Mouse (Mus musculus): ENCODE results near the gene She. TPM values are rescaled to one million over a fixed set of nuclear protein-coding genes. Genes with fewer than 3 reads are reported as not detected.

The She gene
- total RNA-seq, 4 experiments from 2014 or later = 2.9 to 5.3 (median 3.6) TPM

GRCm38 (mm10) chr3:89882556-89883181 lies 51.5 kb downstream of the She start:
- no peak for DNase-seq (ENCODE audit: low spot score in 2 of 2)

- DNase-seq (ENCODE audit: low spot score in 2 of 2) = no peak
These were observed 52.4 kb downstream of the She start for GRCm38 (mm10) chr3:89883582-89884041.

GRCm38 (mm10) chr3:89885766-89886165 lies 54.6 kb downstream of the She start:
- no peak for DNase-seq (ENCODE audit: low spot score in 2 of 2)

GRCm38 (mm10) chr3:89887582-89888230 lies 56.5 kb downstream of the She start:
- no peak for DNase-seq (ENCODE audit: low spot score in 2 of 2)

DNA sequence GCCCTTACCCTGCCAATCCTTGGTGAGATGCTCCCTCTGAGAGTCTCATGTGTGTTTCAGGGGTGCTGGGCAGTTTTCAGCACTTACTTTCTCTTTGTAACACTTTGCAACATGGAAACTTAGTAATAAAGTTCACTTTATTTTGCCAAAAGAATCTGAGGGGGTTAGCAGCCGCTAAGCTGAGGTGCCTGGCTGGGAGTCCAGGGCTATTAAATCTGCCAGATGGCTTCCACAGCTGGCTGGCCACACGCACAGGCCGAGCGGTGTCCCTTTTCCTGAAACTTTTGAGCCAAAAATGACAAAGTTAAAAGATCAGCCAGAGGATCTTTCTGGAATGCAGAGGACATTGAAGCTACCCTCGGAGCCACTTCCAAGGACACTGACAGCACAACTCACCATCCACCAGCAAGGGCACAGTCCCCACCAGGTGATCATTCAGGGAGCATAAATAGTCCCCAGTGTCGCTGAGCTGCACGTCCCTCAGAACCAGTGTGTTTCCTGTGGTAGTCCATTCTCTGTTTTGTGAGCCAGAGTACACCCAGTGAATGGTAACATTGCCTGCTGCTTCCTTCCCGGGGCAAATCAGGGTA lies 58.8 kb downstream of the She start:
- no peak for DNase-seq (ENCODE audit: low spot score in 2 of 2)

- DNase-seq (ENCODE audit: low spot score in 2 of 2) = no peak
These were observed 60.5 kb downstream of the She start for GRCm38 (mm10) chr3:89891696-89892095.

DNA sequence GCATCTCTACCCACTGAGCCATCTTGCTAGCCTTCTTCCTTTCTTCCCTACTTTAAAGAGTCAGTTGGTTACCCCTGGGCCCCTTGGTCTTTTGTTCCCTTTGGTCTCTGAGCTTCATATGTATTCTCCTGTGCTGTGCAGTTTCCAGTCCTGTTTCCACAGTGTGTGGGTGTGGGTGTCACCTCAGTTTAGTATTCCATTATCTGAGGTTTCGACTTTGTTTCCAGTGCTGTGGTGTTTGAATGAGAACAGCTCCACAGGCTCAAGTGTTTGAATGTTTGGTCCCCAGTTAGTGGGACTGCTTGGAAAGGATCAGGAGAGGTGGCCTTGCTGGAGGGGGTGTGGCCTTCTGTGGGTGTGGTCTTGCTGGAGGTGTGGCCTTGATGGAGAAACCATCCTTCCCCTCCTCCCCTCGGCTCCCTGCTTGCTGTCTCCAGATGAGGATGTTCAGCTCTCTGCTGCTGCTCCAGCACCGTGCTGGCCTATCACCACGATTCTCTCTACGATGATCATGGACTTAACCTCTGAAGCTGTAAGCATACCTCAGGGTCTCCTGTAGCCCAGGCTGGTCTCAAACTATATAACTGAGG lies 61.4 kb downstream of the She start:
- no peak for DNase-seq (ENCODE audit: low spot score in 2 of 2)

- DNase-seq (ENCODE audit: low spot score in 2 of 2) = no peak
These were observed 65.4 kb downstream of the She start for GRCm38 (mm10) chr3:89896571-89896970.

DNA sequence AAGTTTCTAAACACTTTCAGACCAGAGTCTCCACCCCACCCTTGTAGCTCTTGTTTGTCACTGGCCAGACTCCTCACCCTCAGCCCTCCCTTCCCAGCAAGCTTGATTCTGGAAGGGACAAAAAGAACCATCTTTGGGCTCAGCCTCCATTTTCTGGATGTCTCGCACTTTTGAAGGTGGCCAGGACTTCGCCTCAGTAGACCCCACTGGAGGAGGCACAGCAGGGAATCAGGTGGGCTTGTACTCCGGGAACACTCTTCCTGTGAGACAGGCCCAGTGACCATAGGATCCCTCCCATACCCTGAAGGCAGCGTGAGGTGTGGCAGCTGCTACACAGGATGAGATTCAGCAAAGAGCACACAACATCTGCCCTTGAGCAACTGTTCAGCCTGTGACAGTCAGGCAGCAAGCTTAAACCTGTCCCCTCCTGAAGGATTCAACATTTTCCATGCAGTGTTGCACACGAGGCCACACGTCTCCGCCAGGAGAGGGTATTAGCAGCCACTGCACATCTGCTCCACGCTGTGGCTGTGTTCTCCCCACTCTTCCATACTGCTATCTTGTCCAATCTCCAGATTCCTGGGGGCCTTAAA lies 66.1 kb downstream of the She start:
- no peak for DNase-seq (ENCODE audit: low spot score in 2 of 2)

DNA sequence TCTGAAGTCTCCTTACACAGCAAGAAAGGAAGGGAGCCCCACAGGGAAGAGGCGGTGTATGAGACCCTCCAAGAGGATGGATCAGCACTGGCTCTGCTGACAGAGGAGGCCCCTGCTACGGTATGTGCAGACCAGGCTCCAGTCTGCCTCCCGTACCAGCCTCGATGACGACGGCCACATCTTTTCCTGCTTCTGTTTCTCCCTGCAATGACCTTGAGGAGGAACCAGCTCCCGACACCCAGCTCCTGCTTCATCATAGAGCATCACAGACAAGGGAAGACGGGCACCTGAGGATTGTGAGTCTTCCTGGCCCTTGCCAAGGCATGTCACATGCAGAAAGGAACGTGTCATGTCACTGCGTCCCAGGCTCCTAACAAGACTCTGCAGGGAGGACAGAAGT lies 66.8 kb downstream of the She start:
- DNase-seq (ENCODE audit: low spot score in 2 of 2) = no peak

GRCm38 (mm10) chr3:89898870-89899510 lies 67.8 kb downstream of the She start:
- no peak for DNase-seq (ENCODE audit: low spot score in 2 of 2)

DNA sequence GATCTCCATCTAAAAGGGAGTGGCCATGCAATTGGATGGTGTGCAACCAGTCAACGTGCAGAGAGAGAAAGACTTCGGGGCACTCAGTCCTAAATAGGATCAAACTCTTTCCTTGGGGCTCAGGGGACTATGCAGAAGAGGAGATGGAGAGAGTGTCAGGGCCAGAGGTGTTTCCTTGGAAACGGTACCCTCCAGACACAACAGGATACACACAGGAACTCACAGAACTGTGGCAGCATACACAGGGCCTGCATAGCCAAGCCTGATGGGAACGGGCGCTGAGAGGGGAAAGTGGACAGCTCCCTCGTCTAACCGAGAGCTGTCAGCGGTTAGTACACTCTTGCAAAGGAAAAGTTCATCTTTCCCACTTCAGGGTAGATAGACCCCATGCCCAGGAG lies 68.3 kb downstream of the She start:
- DNase-seq (ENCODE audit: low spot score in 2 of 2) = no peak

DNA sequence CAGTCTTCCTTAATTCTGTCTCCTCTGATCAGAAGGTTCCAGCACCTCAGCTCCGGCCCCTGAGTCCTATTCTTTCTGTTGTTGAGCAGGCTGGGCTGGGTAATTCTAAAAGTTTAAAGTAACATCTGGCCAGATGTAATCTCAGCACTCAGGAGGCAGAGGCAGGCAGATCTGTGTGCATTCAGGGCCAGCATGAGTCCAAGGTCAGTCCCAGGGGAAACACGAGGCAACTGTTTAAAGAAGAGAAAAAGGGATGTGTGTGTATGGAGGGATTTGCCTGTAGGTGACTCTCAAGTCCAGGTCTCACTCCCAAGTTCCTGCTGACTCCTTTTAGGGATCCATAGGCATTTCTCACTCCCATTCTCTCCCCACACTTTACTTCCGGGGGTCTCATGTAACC lies 76.7 kb downstream of the She start:
- no peak for DNase-seq (ENCODE audit: low spot score in 2 of 2)

Other genes starting within 250 kb of the She start
- gene Adar, start 116.3 kb upstream of the She start, total RNA-seq (2022) = 100 to 1,000 TPM; 112 to 157 (median 131) TPM
- gene Chrnb2, start 66.7 kb upstream of the She start, total RNA-seq (2022) = 10 to 100 TPM; 27.6 to 32.5 (median 30.3) TPM
- 10 to 100 TPM; 87.9 to 97.5 (median 92.1) TPM for gene Ube2q1, start 57.8 kb upstream of the She start, total RNA-seq (2022)
- gene Il6ra, start 81.8 kb downstream of the She start, total RNA-seq (2022) = 1 to 10 TPM; 6.6 to 9.4 (median 8.1) TPM
- gene Atp8b2, start 132.1 kb downstream of the She start, total RNA-seq (2022) = 100 to 1,000 TPM in 1 of 4 experiments, 10 to 100 TPM in 3; 86.7 to 114 (median 92.3) TPM
- gene Hax1, start 167.4 kb downstream of the She start, total RNA-seq (2022) = 100 to 1,000 TPM in 2 of 4 experiments, 10 to 100 TPM in 2; 76.9 to 121 (median 99.5) TPM
- 100 to 1,000 TPM in 1 of 4 experiments, 10 to 100 TPM in 3; 94.7 to 111 (median 99.1) TPM for gene 4933434E20Rik, start 220.3 kb downstream of the She start, total RNA-seq (2022)
- gene Ubap2l, start 221.3 kb downstream of the She start, total RNA-seq (2022) = 100 to 1,000 TPM; 165 to 186 (median 173) TPM
- 100 to 1,000 TPM; 143 to 186 (median 163) TPM for gene Tpm3, start 241.3 kb downstream of the She start, total RNA-seq (2022)

Data from layer of hippocampus, adult 8-10 months (tissue).